Mouse (Mus musculus): Measurements from ENCODE around the gene Nckap5. TPM values are rescaled to one million over a fixed set of nuclear protein-coding genes. Genes with fewer than 3 reads are reported as not detected.

Gene Nckap5
- polyA plus RNA-seq, 1 experiment from 2014 or later = 11.5 TPM

- peaks cover 28% of the 10 kb centered on the region for H3K4me1 ChIP-seq
- WGBS = 2% methylated on average over 9 of the region's 9 CpGs
- no peaks in the 10 kb centered on the region for H3K9me3 ChIP-seq
- H3K9ac ChIP-seq = peak overlapping the region; percentile 73; the same call in 1 of the 2 replicates
- no peak overlapping the region for H3K27ac ChIP-seq
- ATAC-seq (replicated peaks) = peak; percentile 53
- H3K4me3 ChIP-seq = peak overlapping the region; percentile 68
- H3K36me3 ChIP-seq (replicated peaks) = no peaks in the 10 kb centered on the region
- peak overlapping the region; percentile 100 for H3K4me2 ChIP-seq
- peaks cover 5% of the 10 kb centered on the region; the same call in 1 of the 2 replicates for H3K27me3 ChIP-seq (replicated peaks)
These were observed 919.7 kb downstream of the Nckap5 start for GRCm38 (mm10) chr1:125910871-125911265.

- Histone ChIP-seq H3K4me3 (peak overlapping the region; percentile 68), H3K36me3 (replicated peaks) (no peaks in the 10 kb centered on the region), H3K27ac (no peak overlapping the region), H3K9ac (peak overlapping the region; percentile 73; the same call in 1 of the 2 replicates), H3K9me3 (no peaks in the 10 kb centered on the region), H3K4me1 (peaks cover 28% of the 10 kb centered on the region), H3K4me2 (peak overlapping the region; percentile 100), H3K27me3 (replicated peaks) (peaks cover 5% of the 10 kb centered on the region; the same call in 1 of the 2 replicates)
- peak; percentile 69 for ATAC-seq (replicated peaks)
- 11% methylated on average over 14 of the region's 14 CpGs for WGBS
These were observed 920.3 kb downstream of the Nckap5 start for GRCm38 (mm10) chr1:125910211-125910870.

GRCm38 (mm10) chr1:125893158-125893557 is 937.4 kb downstream of the Nckap5 start:
- Histone ChIP-seq H3K4me2 (no peak overlapping the region), H3K4me3 (no peak overlapping the region), H3K36me3 (replicated peaks) (no peaks in the 10 kb centered on the region), H3K9ac (no peak overlapping the region), H3K27me3 (replicated peaks) (no peaks in the 10 kb centered on the region), H3K9me3 (no peaks in the 10 kb centered on the region), H3K4me1 (0 out of 2 replicates have a peak, but pooled peaks cover 6% of the 10 kb centered on the region), H3K27ac (0 out of 2 replicates have a peak overlapping the region, but pooled peaks have one; percentile 18)
- 19% methylated on average over 9 of the region's 9 CpGs for WGBS
- ATAC-seq (replicated peaks) = 0 out of 2 replicates have a peak, but pooled peaks have one; percentile 45

- Histone ChIP-seq H3K4me1 (no peaks in the 10 kb centered on the region), H3K9ac (no peak overlapping the region), H3K4me2 (no peak overlapping the region), H3K9me3 (no peaks in the 10 kb centered on the region), H3K27ac (no peak overlapping the region), H3K4me3 (no peak overlapping the region), H3K36me3 (replicated peaks) (no peaks in the 10 kb centered on the region), H3K27me3 (replicated peaks) (no peaks in the 10 kb centered on the region)
- 0 out of 2 replicates have a peak, but pooled peaks have one; percentile 42 for ATAC-seq (replicated peaks)
- WGBS = 22% methylated on average over 7 of the region's 7 CpGs
These were observed 960.5 kb downstream of the Nckap5 start for GRCm38 (mm10) chr1:125870056-125870455.
